Mouse (Mus musculus) heart, postnatal 10 days (tissue): Measurements from ENCODE around the gene Celsr3. TPM values are rescaled to one million over a fixed set of nuclear protein-coding genes. Genes with fewer than 3 reads are reported as not detected.

Experiments used
- DNase-seq, 2 experiments: peaks; one replicate each; pipeline ENCODE4 v3.0.0; 2021
- intact Hi-C: fragments of 180-260 bp; cut with DNase I; formaldehyde crosslinking; loops from one replicate; pipeline ENCODE4 v1.15.1; 2025
- total RNA-seq, 2 experiments: library from RNA; stranded (reverse); gene quantifications; 2 replicates each; pipeline ENCODE4 v1.2.3; 2021

The Celsr3 gene
- total RNA-seq, 2 experiments from 2014 or later, result 0.22 to 0.24 TPM

GRCm38 (mm10) chr9:108806379-108806778 is 19.7 kb upstream of the Celsr3 start:
- DNase-seq, result no peak
- intact Hi-C loops, result loop anchor here (5.0 kb wide), 1 partner anchor 131 kb away; the partner anchor contains the start of gene Uqcrc1

DNA sequence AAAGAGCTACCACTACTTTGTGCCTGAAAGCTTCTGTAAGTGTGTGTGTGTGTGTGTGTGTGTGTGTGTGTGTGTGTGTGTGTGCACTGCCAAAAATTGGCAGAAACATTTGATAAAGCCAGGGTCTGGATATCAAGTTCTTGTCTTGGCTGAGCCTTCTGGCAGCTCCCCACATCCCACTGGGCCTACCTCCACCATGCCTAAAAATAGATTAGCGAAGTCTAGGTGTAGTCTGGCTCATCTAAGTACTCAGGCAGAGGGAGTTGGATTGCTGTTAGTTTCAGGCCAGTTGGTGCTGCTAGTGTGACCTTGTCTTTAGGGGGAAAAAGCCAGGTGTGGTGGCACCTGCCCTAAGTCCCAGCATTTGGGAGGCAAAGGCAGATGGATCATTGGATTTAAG is 19.3 kb upstream of the Celsr3 start:
- peak; percentile 74 to 80 for DNase-seq
- intact Hi-C loops, result loop anchor here (5.0 kb wide), 1 partner anchor 130 kb away; the partner anchor contains the start of gene Uqcrc1

DNA sequence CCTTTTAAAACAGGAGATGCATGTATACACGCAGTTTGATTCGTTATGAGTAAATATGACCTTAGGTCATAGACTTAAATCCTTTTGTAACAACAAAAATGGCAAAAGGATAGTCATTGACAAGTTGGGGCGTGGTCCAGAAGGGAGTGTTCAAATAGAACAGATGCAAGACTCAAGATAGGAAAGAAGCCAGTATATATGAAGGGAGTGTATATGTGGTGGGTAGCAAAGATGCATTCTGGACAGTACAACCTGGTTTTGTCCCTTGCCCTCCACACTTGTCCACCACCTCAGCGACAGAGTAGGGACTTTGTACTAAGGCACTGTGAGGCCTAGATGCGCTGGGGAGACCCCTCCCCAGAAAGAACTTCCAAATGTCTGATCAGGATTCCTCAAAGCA is 18.4 kb upstream of the Celsr3 start:
- intact Hi-C loops, result loop anchor here (1.0 to 5.0 kb wide), 2 partner anchors 23 to 130 kb away; partner anchors contain the start of gene Uqcrc1
- DNase-seq, result no peak

- intact Hi-C loops, result loop anchor here (1.0 to 5.0 kb wide), 2 partner anchors 24 to 129 kb away; partner anchors contain the start of gene Uqcrc1
These were observed 17.9 kb upstream of the Celsr3 start, which contains the start of gene Nckipsd for GRCm38 (mm10) chr9:108808163-108808665. TSS of gene Nckipsd (plus strand) at chr9:108808368.

DNA sequence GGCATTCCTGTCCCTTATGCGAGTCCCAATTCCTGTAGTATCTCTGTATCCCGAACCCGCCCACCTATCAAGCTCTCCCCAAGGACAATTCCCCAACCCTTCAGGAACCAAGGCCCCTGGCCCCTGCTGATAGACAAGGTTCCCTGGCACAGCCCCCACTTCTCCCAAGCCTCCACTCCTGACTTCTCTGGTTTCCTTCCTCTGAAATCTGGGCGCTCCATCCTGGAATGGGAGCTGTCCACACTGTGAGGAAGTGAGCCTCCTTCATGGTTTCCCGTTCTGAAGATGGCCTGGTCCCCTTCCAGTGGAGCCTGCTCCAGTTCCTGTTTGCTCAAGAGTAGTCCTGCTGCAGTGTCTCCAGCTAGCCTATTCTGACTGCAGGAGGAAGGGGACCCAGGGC is 16.9 kb upstream of the Celsr3 start:
- intact Hi-C loops, result loop anchor here (5.0 kb wide), 1 partner anchor 128 kb away; the partner anchor contains the start of gene Uqcrc1
- peak; percentile 56 to 57 for DNase-seq

More at GRCm38 (mm10) chr9:108808163-108808665, 17.9 kb upstream of the Celsr3 start, which contains the start of gene Nckipsd:
- peak; percentile 97 to 98 for DNase-seq

- intact Hi-C loops, result loop anchor here (5.0 kb wide), 1 partner anchor 128 kb away; the partner anchor contains the start of gene Uqcrc1
- no peak for DNase-seq
These were observed 16.4 kb upstream of the Celsr3 start for GRCm38 (mm10) chr9:108809723-108810122.

GRCm38 (mm10) chr9:108810516-108810915 is 15.6 kb upstream of the Celsr3 start:
- no peak for DNase-seq
- intact Hi-C loops, result no loop called here

GRCm38 (mm10) chr9:108815557-108815956 is 10.6 kb upstream of the Celsr3 start:
- DNase-seq, result no peak
- intact Hi-C loops, result loop anchor here (5.0 kb wide), 1 partner anchor 63 kb away; no protein-coding TSS in a partner anchor

GRCm38 (mm10) chr9:108819495-108819894 is 6.6 kb upstream of the Celsr3 start:
- intact Hi-C loops, result loop anchor here (5.0 kb wide), 1 partner anchor 67 kb away; no protein-coding TSS in a partner anchor
- DNase-seq, result peak; percentile 57 to 75

- no peak for DNase-seq
- intact Hi-C loops, result no loop called here
These were observed 6.0 kb upstream of the Celsr3 start for GRCm38 (mm10) chr9:108820077-108820476.

- intact Hi-C loops, result no loop called here
- no peak for DNase-seq
These were observed 1.9 kb upstream of the Celsr3 start for GRCm38 (mm10) chr9:108824144-108824685.

DNA sequence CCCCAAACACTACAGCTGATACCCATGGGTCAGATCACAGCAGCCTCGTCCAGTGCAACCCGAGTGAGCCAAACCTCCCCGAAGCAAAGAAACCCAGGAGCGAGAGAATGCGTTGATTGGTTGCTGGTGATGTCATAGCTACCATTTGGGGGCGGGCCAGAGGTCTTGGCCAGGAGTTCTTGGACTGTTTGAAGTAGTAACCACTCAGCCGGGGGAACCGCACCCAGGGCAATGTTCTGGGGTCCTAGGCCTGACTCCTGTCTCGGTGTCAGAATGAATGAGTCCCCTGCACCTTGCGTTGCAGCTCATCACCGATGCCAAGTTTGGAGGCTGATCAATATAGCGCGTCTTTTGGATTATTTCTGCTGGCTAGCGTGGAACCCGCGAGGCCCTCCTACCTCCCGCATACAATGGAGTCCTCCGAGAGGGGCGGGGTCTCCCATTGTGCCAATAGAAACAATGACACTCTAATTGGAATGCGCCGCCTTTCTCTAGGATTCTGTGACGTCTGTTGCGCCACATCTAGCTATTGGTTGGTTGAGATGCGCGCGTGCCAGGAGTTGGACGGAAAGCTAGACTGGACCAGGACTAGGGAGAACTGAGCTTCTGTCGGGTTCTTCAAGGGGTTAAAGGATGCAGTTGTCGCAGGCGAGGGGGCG is 1.2 kb upstream of the Celsr3 start:
- intact Hi-C loops, result no loop called here
- no peak for DNase-seq

- intact Hi-C loops, result no loop called here
- peak; percentile 82 to 87 for DNase-seq
These were observed 700 bp downstream of the Celsr3 start for GRCm38 (mm10) chr9:108826700-108827340.

DNA sequence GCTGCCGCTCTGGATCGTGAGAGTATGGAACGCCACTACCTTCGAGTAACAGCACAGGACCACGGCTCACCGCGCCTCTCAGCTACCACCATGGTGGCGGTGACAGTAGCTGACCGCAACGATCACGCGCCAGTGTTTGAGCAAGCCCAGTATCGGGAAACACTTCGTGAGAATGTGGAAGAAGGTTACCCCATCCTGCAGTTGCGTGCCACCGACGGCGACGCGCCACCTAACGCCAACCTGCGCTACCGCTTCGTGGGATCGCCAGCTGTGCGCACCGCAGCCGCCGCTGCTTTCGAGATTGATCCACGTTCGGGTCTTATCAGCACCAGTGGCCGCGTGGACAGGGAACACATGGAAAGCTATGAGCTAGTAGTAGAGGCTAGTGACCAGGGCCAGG is 1.3 kb downstream of the Celsr3 start:
- no peak for DNase-seq
- intact Hi-C loops, result no loop called here

DNA sequence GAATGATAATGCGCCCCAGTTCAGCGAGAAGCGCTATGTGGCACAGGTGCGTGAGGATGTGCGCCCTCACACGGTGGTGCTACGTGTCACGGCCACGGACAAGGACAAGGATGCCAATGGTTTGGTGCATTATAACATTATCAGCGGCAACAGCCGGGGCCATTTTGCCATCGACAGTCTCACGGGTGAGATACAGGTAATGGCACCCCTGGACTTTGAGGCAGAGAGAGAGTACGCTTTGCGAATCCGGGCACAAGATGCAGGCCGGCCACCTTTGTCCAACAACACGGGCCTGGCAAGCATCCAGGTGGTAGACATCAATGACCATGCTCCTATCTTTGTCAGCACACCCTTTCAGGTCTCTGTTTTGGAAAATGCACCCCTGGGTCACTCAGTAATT is 1.8 kb downstream of the Celsr3 start:
- intact Hi-C loops, result no loop called here
- DNase-seq, result no peak

DNA sequence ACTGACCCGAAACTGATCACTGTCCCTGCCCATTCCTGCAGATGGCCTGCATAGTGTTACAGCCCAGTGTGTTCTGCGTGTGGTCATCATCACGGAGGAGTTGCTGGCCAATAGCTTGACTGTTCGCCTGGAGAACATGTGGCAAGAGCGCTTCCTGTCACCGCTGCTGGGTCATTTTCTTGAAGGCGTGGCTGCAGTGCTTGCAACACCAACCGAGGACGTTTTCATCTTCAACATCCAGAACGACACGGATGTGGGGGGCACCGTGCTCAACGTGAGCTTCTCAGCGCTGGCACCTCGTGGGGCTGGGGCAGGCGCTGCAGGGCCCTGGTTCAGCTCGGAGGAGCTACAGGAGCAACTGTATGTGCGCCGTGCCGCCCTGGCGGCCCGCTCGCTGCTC is 5.5 kb downstream of the Celsr3 start:
- intact Hi-C loops, result no loop called here
- no peak for DNase-seq

- DNase-seq, result peak; percentile 87 to 88
- intact Hi-C loops, result no loop called here
These were observed 6.4 kb downstream of the Celsr3 start for GRCm38 (mm10) chr9:108832390-108833108.

DNA sequence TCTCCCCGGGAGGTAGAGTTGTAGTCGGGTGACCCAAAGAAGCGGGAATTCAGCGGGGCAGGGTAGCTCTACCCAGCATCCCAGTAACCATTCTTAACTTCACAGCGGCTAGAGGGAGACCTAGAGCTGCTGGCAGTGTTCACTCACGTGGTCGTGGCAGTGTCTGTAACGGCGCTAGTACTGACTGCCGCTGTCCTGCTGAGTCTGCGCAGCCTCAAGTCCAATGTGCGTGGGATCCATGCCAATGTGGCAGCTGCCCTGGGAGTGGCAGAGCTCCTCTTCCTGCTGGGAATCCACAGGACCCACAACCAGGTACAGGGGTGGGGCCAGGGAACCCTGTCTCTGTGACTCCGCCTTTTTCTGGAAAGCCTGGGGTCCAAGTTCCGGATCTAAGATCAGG is 16.9 kb downstream of the Celsr3 start:
- peak; percentile 78 to 80 for DNase-seq
- intact Hi-C loops, result no loop called here

- intact Hi-C loops, result no loop called here
- no peak for DNase-seq
These were observed 19.3 kb downstream of the Celsr3 start for GRCm38 (mm10) chr9:108845390-108845789.

GRCm38 (mm10) chr9:108847374-108847773 is 21.3 kb downstream of the Celsr3 start:
- intact Hi-C loops, result no loop called here
- no peak for DNase-seq
